Mouse (Mus musculus) myocyte (in vitro differentiated cells): ENCODE measurements around the gene Gan. TPM values are rescaled to one million over a fixed set of nuclear protein-coding genes. Genes with fewer than 3 reads are reported as not detected.

ENCODE experiments used
- H3K27me3 ChIP-seq: one replicate; pipeline ENCODE4 v1.6.1; 2011; ENCODE audit not compliant: control insufficient read depth, insufficient read depth, insufficient read length
- H3K36me3 ChIP-seq: one replicate; pipeline ENCODE4 v1.6.1; 2011; ENCODE audit not compliant: control insufficient read depth, insufficient read depth
- H3K4me2 ChIP-seq: one replicate; pipeline ENCODE4 v1.6.1; 2011; ENCODE audit warnings: low read depth, control low read depth
- H3K4me3 ChIP-seq: one replicate; pipeline ENCODE4 v1.5.1; 2011; ENCODE audit warnings: mild to moderate bottlenecking, control low read depth, moderate library complexity
- H3K79me2 ChIP-seq: one replicate; pipeline ENCODE4 v1.6.1; 2011; ENCODE audit not compliant: control insufficient read depth, insufficient read depth
- H3ac ChIP-seq: one replicate; pipeline ENCODE4 v1.6.1; 2011; ENCODE audit not compliant: control insufficient read depth, insufficient read length
- CEBPB ChIP-seq: IDR thresholded peaks from 2 replicates; pipeline ENCODE4 v1.6.1; 2011; ENCODE audit warnings: mild to moderate bottlenecking, moderate library complexity; ENCODE audit not compliant: poor library complexity, insufficient read depth, severe bottlenecking
- E2F4 ChIP-seq: IDR thresholded peaks from one replicate; pipeline ENCODE4 v1.6.1; 2011; ENCODE audit warnings: mild to moderate bottlenecking, control low read depth, moderate library complexity; ENCODE audit not compliant: insufficient read depth
- MAX ChIP-seq: IDR thresholded peaks from one replicate; pipeline ENCODE4 v1.6.1; 2011; ENCODE audit warnings: low read depth, mild to moderate bottlenecking, control low read depth
- MYOD1 ChIP-seq, 3 experiments: IDR thresholded peaks; one replicate each; pipeline ENCODE4 v1.6.1; 2011; ENCODE audit warnings: control low read depth in 2 of 3, low read depth in 2 of 3, mild to moderate bottlenecking in 2 of 3, moderate library complexity in 1 of 3; ENCODE audit not compliant: insufficient read length in 2 of 3, control insufficient read depth in 1 of 3
- MYOG ChIP-seq, 3 experiments: IDR thresholded peaks; one replicate each; pipeline ENCODE4 v1.6.1; 2011; ENCODE audit warnings: control low read depth in 2 of 3, low read depth in 2 of 3, mild to moderate bottlenecking in 2 of 3; ENCODE audit not compliant: insufficient read length in 2 of 3, control insufficient read depth in 1 of 3, insufficient read depth in 1 of 3
- POLR2A ChIP-seq: IDR thresholded peaks from one replicate; pipeline ENCODE4 v1.6.1; 2011; ENCODE audit warnings: low read depth, mild to moderate bottlenecking, control low read depth, moderate library complexity; ENCODE audit not compliant: insufficient read length
- POLR2AphosphoS2 ChIP-seq: IDR thresholded peaks from one replicate; pipeline ENCODE4 v1.6.1; 2011; ENCODE audit warnings: low read depth, control low read depth; ENCODE audit not compliant: insufficient read length
- REST ChIP-seq: IDR thresholded peaks from one replicate; pipeline ENCODE4 v1.6.1; 2011; ENCODE audit warnings: mild to moderate bottlenecking, control low read depth, moderate library complexity; ENCODE audit not compliant: insufficient read depth, insufficient read length
- SRF ChIP-seq: IDR thresholded peaks from one replicate; pipeline ENCODE4 v1.6.1; 2011; ENCODE audit warnings: low read depth; ENCODE audit not compliant: control insufficient read depth, insufficient read length
- TCF12 ChIP-seq: IDR thresholded peaks from one replicate; pipeline ENCODE4 v1.6.1; 2011; ENCODE audit warnings: mild to moderate bottlenecking, control low read depth; ENCODE audit not compliant: poor library complexity, insufficient read depth, severe bottlenecking
- TCF3 ChIP-seq: IDR thresholded peaks from one replicate; pipeline ENCODE4 v1.6.1; 2011; ENCODE audit warnings: low read depth, control low read depth; ENCODE audit not compliant: insufficient read length
- USF1 ChIP-seq: IDR thresholded peaks from one replicate; pipeline ENCODE4 v1.6.1; 2011; ENCODE audit warnings: low read depth, mild to moderate bottlenecking, control low read depth, moderate library complexity
- polyA plus RNA-seq: library from polyadenylated mRNA; unstranded; fragments of >200 nt; fragmentation: generic; extraction: Trizol; gene quantifications from one replicate; pipeline ENCODE4 v1.2.1, GENCODE M21; 2012; ENCODE audit warnings: missing spikeins

Gan gene
- polyA plus RNA-seq, 1 experiment = 3.7 TPM

DNA sequence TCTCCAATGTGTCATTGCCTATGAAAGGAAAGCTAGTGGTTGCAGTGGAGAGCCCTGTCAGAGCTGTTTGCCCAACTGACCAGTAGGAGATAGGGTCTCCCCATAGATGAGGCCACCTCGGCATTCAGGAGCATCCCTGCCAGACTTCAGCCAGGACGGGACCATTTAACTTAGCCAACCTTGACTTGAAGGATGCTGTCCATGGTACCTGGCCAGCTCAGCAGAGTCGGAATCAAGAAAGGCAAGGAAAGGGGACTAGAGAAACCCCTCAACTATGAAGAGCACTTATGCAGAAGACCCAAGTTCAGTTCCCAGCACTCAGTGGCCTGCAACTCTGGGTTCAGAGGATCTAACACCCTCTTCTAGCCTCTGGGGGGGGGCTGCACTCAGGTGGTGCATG lies 15.8 kb downstream of the Gan start:
- H3ac ChIP-seq = no peak overlapping the region
- no peaks in the 10 kb centered on the region for H3K27me3 ChIP-seq
- H3K4me3 ChIP-seq = no peak overlapping the region
- TF ChIP-seq REST = peak; percentile 58
- no peak for TF ChIP-seq MYOD1 (IDR thresholded peaks at IDR 0.05; ENCODE audit: control insufficient read depth in 1 of 3, insufficient read length in 2 of 3, low read depth in 2 of 3)
- no peak for TF ChIP-seq POLR2A
- TF ChIP-seq TCF3 = no peak
- no peak overlapping the region for H3K4me2 ChIP-seq
- peaks cover 5% of the 10 kb centered on the region for H3K79me2 ChIP-seq
- H3K36me3 ChIP-seq = peaks cover 4% of the 10 kb centered on the region

DNA sequence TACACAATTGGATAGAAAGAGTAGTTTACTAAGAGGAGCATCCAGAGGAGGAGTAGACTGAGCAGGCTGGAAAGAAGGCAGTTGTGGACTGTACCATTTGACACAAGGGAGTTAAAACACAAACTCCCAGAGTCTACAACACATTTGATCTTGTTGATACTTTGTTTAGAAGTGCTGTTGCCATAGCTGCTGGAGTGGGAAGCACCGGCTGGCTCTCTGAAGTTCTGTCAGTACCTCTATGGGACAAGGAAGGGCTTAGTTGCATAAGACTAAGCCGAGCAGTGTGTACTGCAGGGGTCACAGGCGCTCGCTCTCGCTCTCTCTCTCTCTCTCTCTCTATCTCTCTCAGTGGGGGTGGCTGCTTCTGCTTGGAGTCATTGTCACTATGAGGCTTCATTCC lies 16.6 kb downstream of the Gan start:
- no peak overlapping the region for H3ac ChIP-seq
- no peak overlapping the region for H3K4me3 ChIP-seq
- no peak for TF ChIP-seq POLR2AphosphoS2
- TF ChIP-seq TCF3 = no peak
- TF ChIP-seq MYOG (IDR thresholded peaks at IDR 0.05; ENCODE audit: control insufficient read depth in 1 of 3, insufficient read depth in 1 of 3, insufficient read length in 2 of 3, low read depth in 2 of 3) = no peak
- no peak for TF ChIP-seq MAX
- no peak for TF ChIP-seq MYOD1 (IDR thresholded peaks at IDR 0.05; ENCODE audit: control insufficient read depth in 1 of 3, insufficient read length in 2 of 3, low read depth in 2 of 3)
- TF ChIP-seq REST = no peak
- no peak for TF ChIP-seq CEBPB
- TF ChIP-seq USF1 = no peak
- no peak for TF ChIP-seq TCF12
- TF ChIP-seq SRF = no peak
- TF ChIP-seq POLR2A = no peak
- no peak for TF ChIP-seq E2F4
- H3K36me3 ChIP-seq = peaks cover 7% of the 10 kb centered on the region
- H3K27me3 ChIP-seq = no peaks in the 10 kb centered on the region
- peaks cover 5% of the 10 kb centered on the region for H3K79me2 ChIP-seq
- no peak overlapping the region for H3K4me2 ChIP-seq

DNA sequence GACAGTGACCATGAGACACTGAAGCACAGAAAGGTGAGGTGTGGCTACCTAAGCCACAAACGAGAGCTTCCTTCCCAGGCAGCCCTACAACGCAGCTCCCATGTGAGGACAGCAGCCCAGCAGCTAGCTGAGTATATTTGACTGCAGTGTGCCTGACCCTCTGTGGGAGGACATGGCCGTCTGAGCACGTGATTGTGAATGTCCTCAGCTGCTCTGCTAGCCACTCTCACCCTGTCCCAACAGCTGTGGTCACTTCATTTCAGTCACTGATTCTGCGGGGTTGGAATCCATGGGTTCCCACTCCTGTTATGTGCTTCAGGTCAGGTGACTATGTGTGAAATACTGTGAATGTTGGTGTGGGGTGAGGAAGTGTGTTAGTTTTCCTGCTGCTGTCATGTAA lies 18.4 kb downstream of the Gan start:
- H3K4me2 ChIP-seq = peak overlapping the region; percentile 24
- peaks cover 9% of the 10 kb centered on the region for H3K36me3 ChIP-seq
- H3K27me3 ChIP-seq = no peaks in the 10 kb centered on the region
- TF ChIP-seq E2F4 = no peak
- TF ChIP-seq SRF = no peak
- TF ChIP-seq MYOG (IDR thresholded peaks at IDR 0.05; ENCODE audit: control insufficient read depth in 1 of 3, insufficient read depth in 1 of 3, insufficient read length in 2 of 3, low read depth in 2 of 3) = peak; percentile 44 to 92 (median 88)
- peak; percentile 47 for TF ChIP-seq USF1
- peak; percentile 45 to 92 (median 71) for TF ChIP-seq MYOD1 (IDR thresholded peaks at IDR 0.05; ENCODE audit: control insufficient read depth in 1 of 3, insufficient read length in 2 of 3, low read depth in 2 of 3)
- no peak for TF ChIP-seq POLR2AphosphoS2
- TF ChIP-seq POLR2A = peak; percentile 26
- no peak for TF ChIP-seq REST
- no peak for TF ChIP-seq MAX
- peak; percentile 52 for TF ChIP-seq TCF12
- TF ChIP-seq TCF3 = peak; percentile 60
- TF ChIP-seq CEBPB = no peak
- H3ac ChIP-seq = no peak overlapping the region
- no peak overlapping the region for H3K4me3 ChIP-seq
- peaks cover 5% of the 10 kb centered on the region for H3K79me2 ChIP-seq

DNA sequence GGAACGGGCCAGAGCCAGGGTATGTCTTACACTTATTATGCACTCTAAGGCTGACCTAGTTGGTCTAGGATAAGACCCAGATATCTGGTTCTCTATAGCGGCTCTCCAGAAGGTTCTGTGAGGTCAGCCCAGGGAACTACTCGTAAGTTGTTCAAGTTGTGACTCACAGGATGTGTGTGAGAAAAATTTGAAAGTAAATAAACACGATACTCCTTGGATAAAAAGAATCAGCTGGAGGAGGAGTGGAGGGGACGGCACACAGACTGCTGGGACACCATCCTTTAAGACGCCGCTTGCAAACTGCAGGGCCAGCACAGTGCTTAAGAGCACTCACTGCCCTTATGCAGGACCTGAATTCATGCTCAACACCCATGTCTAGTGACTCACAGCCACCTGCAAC lies 19.3 kb downstream of the Gan start:
- Histone ChIP-seq H3K27me3 (no peaks in the 10 kb centered on the region), H3K36me3 (peaks cover 9% of the 10 kb centered on the region), H3K4me2 (no peak overlapping the region), H3ac (no peak overlapping the region), H3K79me2 (peaks cover 5% of the 10 kb centered on the region), H3K4me3 (no peak overlapping the region)
- no peak for TF ChIP-seq POLR2A
- no peak for TF ChIP-seq POLR2AphosphoS2
- TF ChIP-seq MYOG (IDR thresholded peaks at IDR 0.05; ENCODE audit: control insufficient read depth in 1 of 3, insufficient read depth in 1 of 3, insufficient read length in 2 of 3, low read depth in 2 of 3) = no peak
- no peak for TF ChIP-seq CEBPB
- no peak for TF ChIP-seq MAX
- no peak for TF ChIP-seq MYOD1 (IDR thresholded peaks at IDR 0.05; ENCODE audit: control insufficient read depth in 1 of 3, insufficient read length in 2 of 3, low read depth in 2 of 3)
- TF ChIP-seq USF1 = no peak
- TF ChIP-seq SRF = no peak
- no peak for TF ChIP-seq TCF3
- TF ChIP-seq REST = no peak
- no peak for TF ChIP-seq E2F4
- no peak for TF ChIP-seq TCF12

DNA sequence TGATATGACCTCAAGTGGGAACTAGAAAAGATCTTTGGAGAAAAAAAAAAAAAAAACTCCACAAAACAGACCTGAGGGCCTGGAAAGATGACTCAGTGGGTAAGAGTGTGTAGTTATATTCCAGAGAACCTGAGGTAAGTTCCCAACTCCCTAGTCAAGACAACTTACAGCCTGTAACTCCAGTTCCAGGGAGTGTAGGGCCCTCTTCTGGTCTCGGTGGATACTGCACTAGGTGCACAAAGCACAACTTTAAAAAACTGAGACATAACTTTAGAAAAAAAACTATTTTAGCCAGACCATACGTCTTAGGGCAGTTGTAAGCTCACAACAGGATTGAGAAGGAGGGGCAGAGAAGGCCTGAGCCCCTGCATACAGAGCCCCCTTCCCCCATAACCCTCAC lies 20.1 kb downstream of the Gan start:
- Histone ChIP-seq H3K36me3 (peaks cover 9% of the 10 kb centered on the region), H3K4me3 (no peak overlapping the region), H3K27me3 (no peaks in the 10 kb centered on the region), H3K79me2 (peaks cover 5% of the 10 kb centered on the region), H3K4me2 (no peak overlapping the region), H3ac (no peak overlapping the region)
- no peak for TF ChIP-seq REST
- no peak for TF ChIP-seq CEBPB
- no peak for TF ChIP-seq USF1
- no peak for TF ChIP-seq POLR2A
- TF ChIP-seq MAX = no peak
